Mouse (Mus musculus): Measurements from ENCODE around the gene Dop1b.

DNA sequence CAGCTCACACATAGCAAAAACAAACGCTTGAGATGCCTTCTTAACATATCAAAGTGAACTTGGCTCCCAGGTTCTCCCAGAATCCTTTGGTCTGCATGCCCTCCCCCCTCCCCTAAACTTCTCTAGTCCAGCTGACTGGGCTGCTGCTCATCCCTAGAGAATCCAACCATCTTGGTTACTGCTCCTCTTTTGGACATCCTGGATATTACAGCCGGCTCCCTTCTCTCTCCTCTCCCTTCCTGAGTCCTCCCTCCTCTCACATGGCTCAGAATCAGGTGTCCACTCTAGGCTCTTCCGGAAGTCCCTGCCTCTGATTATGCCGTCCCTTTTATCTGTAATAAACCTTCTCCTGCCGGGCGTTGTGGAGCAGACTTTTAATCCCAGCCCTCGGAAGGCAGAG is 105.2 kb downstream of the Dop1b start:
- TF ChIP-seq TCF12 (IDR thresholded peaks at IDR 0.05; ENCODE audit: insufficient read depth, poor library complexity, severe bottlenecking) (no peak), POLR2AphosphoS2 (IDR thresholded peaks at IDR 0.05; ENCODE audit: insufficient read length, low read depth) (no peak), POLR2A (IDR thresholded peaks at IDR 0.05; ENCODE audit: insufficient read length, low read depth) (no peak), USF1 (IDR thresholded peaks at IDR 0.05; ENCODE audit: low read depth) (no peak), MAX (IDR thresholded peaks at IDR 0.05; ENCODE audit: low read depth) (no peak), MYOD1 (IDR thresholded peaks at IDR 0.05; ENCODE audit: control insufficient read depth in 1 of 3, insufficient read length in 2 of 3, low read depth in 2 of 3) (no peak), E2F4 (IDR thresholded peaks at IDR 0.05; ENCODE audit: insufficient read depth) (no peak), SRF (IDR thresholded peaks at IDR 0.05; ENCODE audit: control insufficient read depth, insufficient read length, low read depth) (no peak), CEBPB (IDR thresholded peaks at IDR 0.05; ENCODE audit: insufficient read depth, poor library complexity, severe bottlenecking) (no peak), MYOG (IDR thresholded peaks at IDR 0.05; ENCODE audit: control insufficient read depth in 1 of 3, insufficient read depth in 1 of 3, insufficient read length in 2 of 3, low read depth in 2 of 3) (no peak), REST (IDR thresholded peaks at IDR 0.05; ENCODE audit: insufficient read depth, insufficient read length) (no peak), TCF3 (IDR thresholded peaks at IDR 0.05; ENCODE audit: insufficient read length, low read depth) (no peak)

Data from myocyte (in vitro differentiated cells).